Mouse (Mus musculus): ENCODE results near the gene Kiss1r.

Gene Kiss1r

DNA sequence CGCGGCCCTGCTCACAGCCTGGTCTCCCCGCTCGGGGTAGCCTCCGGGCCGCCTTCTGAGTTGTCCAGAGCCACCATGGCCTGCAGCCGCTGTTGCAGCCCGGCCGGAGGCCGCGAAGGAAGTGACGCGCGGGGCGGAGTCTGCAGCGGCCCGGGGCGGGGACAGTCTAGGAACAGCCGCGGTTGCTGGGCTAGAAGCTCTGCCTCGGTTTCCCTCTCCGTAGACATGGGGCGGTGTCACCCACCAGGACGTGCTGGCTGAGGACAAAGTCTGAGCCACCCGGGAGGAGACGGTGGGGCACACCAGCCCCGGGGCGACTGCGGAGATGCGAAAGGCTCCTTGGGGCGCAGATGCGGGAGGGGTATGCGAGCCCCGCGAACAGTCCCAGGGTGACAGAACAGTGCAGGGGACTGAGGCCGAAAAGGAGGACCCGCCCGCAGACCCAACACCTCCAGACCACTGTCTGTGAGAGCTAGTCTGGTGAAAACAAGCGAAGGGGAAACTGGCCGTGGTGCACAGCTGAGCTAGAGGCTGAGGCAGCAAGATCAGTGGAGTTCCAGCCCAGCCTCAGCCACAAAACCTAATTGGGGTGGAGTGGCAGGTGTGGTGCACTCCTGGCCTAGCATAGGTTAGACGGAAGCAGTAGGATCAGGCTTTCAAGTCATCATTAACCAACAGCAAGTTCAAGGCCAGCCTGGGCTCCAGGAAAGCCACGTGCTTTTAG, at the start of gene Kiss1r:
TSS of gene Kiss1r (plus strand) at position 164 of the 724 bp plus-strand sequence.
- CTCF ChIA-PET = interaction anchor here in 3 of 4 experiments (0.5 to 1.6 kb wide), 10 partner anchors 9 to 433 kb away, joined by 3 to 4 read pairs (median 3); partner anchors contain the start of genes Arid3a (in 1 of the 3), Plppr3 (in 1 of the 3), Prtn3 (in 1 of the 3) and Wdr18 (in 1 of the 3)
- POLR2A ChIA-PET = interaction anchor here (0.5 to 4.0 kb wide), 24 partner anchors 9 to 720 kb away, joined by 3 to 30 read pairs (median 5); partner anchors contain the start of genes Med16 (in 4 of the 4) and Wdr18 (in 1 of the 4)

DNA sequence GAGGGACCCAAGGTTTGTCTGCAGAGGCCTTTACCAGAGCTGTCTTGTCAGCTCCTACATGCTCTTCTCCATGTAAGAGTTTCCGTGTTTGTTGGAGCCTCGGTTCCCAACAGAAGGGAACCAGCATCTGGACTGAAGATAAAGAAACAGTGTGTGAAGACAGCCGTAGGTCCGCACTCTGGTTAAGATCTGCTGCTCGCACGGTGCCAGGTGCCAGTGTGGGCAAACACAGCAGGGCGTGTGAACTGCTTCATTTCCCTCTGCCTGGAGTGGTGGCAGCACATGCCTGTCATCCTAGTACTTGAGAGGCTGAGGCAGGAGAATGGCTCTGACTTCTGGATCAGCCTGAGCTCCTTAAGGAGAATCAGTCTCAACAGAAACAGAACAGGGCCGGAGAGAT, 44.9 kb upstream of the Kiss1r start:
- ChIA-PET POLR2A (interaction anchor here in 3 of 4 experiments (0.6 to 5.9 kb wide), 13 partner anchors 8 to 52 kb away, joined by 3 to 63 read pairs (median 8); partner anchors contain the start of genes Ptbp1 (in 3 of the 3) and Med16 (in 1 of the 3)), CTCF (interaction anchor here in 3 of 4 experiments (0.6 to 1.4 kb wide), 8 partner anchors 10 to 295 kb away, joined by 3 to 9 read pairs (median 4); no protein-coding TSS in a partner anchor)

DNA sequence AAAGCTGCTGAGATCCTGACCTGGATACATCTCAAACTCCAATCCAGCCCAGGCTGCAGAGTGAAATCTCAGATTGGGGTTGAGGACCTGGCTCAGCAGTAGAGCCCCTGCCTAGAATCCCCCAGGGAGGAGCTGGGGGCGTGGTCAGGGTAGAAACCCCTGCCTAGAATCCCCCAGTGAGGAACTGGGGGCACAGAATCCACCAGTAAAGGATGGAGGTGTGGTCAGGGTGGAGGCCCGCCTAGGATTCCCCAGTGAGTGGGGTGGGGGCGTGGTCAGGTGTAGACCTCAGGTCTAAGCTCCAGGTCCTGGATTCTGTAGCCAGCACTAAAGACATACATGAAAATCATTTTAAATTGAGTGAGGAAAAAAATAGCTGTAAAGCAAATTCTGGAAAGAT, 43.9 kb upstream of the Kiss1r start:
- CTCF ChIA-PET = interaction anchor here (0.7 to 2.6 kb wide), 10 partner anchors 10 to 93 kb away, joined by 3 to 14 read pairs (median 4); no protein-coding TSS in a partner anchor

DNA sequence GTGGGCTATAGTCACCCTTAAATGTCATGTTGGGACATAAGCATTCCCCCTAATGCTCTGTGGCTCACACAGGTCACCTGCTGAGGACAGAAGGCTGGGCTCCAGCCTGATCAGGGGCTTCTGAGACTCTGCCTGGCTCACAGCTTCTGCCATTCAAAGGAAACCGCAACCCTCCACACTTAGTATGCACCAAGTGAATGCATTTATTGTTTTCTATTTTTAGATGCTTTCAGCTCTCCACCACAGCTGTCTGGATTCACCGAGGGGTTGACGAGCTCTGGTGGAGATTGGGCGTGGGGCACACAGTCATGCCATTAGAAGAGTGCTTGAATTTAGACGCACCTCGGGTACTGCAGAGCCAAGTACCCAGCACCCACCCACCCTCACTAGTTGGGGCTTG, 43.5 kb upstream of the Kiss1r start:
- ChIA-PET CTCF (interaction anchor here (0.6 to 2.6 kb wide), 14 partner anchors 10 to 1680 kb away, joined by 3 to 14 read pairs (median 4); no protein-coding TSS in a partner anchor), POLR2A (interaction anchor here (0.6 to 5.9 kb wide), 29 partner anchors 8 to 294 kb away, joined by 3 to 63 read pairs (median 8); partner anchors contain the start of genes Med16 (in 3 of the 4), Ptbp1 (in 3 of the 4) and Cfd (in 1 of the 4))

More for the DNA sequence above, 43.9 kb upstream of the Kiss1r start:
- POLR2A ChIA-PET = interaction anchor here (0.6 to 5.9 kb wide), 26 partner anchors 8 to 295 kb away, joined by 3 to 63 read pairs (median 6); partner anchors contain the start of genes Med16 (in 3 of the 4), Ptbp1 (in 3 of the 4) and Cfd (in 1 of the 4)

DNA sequence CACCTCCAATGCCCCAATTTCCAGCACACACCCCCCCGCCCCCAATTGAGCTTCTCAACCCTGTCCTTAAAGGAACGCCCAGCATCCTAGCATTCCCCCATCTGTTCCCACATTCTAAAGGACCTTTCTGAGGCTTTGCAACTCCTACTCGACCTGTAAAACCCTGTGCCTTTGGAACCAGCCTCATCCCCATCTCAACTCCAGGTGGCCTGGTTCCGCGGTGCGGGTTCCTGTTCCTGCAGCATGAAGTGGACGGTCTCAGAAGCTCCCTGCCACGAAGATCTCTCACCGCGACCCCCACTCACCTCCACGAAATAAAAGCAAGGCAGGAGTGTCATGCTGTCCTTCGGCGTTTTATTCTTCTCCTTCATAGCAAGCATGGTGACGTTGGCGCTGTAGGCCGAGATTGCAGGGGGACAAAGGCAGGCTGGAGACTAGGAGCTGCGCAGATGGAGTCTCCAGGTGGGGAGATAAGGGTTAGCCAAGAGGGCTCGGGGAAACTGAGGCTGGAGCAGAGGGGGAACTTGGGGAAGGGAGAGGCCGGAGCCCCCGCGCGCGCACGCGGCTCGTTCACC, 43.0 kb upstream of the Kiss1r start:
- POLR2A ChIA-PET = interaction anchor here (0.5 to 5.9 kb wide), 28 partner anchors 8 to 418 kb away, joined by 3 to 63 read pairs (median 5); partner anchors contain the start of genes Ptbp1 (in 3 of the 4), Med16 (in 2 of the 4), Cfd (in 1 of the 4) and Rps15 (in 1 of the 4)
- CTCF ChIA-PET = interaction anchor here (0.6 to 2.6 kb wide), 15 partner anchors 9 to 1680 kb away, joined by 3 to 14 read pairs (median 3); no protein-coding TSS in a partner anchor

DNA sequence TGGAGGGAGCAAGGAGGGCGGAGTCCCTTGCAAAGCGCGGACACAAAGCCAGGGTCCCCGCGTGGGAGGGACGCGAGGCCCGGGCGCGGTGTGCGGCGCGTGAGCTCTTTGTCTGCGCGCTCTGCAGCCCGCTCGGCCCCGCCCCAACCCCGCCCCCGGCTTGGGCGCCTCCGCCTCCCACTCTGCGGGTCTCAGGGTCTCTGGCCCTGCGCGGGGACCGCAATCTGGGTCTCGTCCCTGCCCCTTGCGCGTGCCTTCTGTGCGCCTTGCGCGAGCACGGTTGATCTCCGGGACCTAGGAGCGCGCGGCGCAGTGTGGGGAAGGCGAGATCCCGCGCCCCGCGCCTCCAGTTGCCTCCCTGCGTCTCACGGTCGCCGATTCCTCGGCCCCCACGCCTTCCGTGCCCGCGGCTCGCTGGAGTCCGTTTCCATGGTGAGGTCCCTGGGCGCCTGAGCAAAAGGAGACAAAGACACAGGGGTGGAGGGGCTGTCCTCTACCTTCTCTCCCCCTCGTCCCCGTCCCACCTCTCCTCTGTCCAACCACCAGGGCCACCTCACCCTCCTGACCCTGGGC, 42.4 kb upstream of the Kiss1r start, which contains the start of the genes Prtn3 and Plppr3:
TSS of gene Prtn3 (plus strand) at position 187 of the 573 bp plus-strand sequence.
TSS of gene Plppr3 (minus strand) at position 345 of the 573 bp plus-strand sequence.
- POLR2A ChIA-PET = interaction anchor here (0.5 to 5.9 kb wide), 22 partner anchors 7 to 418 kb away, joined by 3 to 63 read pairs (median 8); partner anchors contain the start of genes Ptbp1 (in 3 of the 4), Med16 (in 2 of the 4) and Rps15 (in 1 of the 4)
- CTCF ChIA-PET = interaction anchor here in 3 of 4 experiments (0.6 to 2.6 kb wide), 9 partner anchors 9 to 85 kb away, joined by 3 to 14 read pairs (median 3); no protein-coding TSS in a partner anchor

DNA sequence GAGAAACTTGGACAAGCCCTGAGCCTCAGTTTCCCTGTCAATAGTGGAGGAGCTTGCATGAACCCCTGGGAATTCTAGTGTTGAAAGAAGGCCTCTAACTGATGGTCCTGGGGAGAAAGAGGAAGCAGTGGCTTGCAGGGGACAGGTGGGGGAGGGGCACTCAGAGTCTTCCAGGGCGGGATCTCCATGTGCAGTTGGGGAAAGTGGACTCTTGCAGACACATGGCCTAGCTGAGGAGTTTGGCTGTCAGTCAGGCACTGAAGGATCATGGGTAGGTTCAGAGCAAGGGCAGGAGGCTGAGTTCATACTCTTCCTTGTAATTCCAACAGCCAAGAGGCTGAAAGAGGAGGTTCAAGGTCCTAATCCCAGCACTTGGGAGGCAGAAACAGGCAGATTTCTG, 39.6 kb upstream of the Kiss1r start:
- POLR2A ChIA-PET = interaction anchor here in 1 of 4 experiments (0.7 kb wide), 1 partner anchor 18 kb away, joined by 6 read pairs; no protein-coding TSS in a partner anchor
- CTCF ChIA-PET = interaction anchor here in 1 of 4 experiments (0.5 kb wide), 1 partner anchor 42 kb away, joined by 6 read pairs; no protein-coding TSS in a partner anchor

DNA sequence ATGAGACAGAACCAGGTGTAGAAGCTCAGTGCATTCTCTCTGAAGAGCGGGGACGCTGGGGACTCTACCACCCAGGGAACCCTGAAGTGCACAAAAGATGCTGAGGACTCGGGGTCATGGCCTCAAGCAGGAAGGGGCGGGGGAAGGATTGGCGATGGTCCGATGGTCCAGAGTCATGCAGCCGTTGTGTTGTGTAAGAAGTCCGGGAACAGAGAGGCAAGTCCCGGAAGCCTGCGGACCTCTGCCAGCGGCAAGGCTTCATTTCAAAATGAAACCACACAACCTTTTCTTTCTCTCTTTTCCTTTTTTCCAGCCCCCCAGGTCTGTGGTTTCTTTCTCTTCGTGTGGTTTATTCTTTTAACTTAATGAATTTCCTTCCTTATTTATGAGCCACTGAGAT, 39.0 kb upstream of the Kiss1r start:
- CTCF ChIA-PET = interaction anchor here in 1 of 4 experiments (0.5 to 0.8 kb wide), 2 partner anchors 43 to 66 kb away, joined by 3 to 6 read pairs; no protein-coding TSS in a partner anchor
- POLR2A ChIA-PET = interaction anchor here in 1 of 4 experiments (0.7 kb wide), 1 partner anchor 19 kb away, joined by 6 read pairs; no protein-coding TSS in a partner anchor

DNA sequence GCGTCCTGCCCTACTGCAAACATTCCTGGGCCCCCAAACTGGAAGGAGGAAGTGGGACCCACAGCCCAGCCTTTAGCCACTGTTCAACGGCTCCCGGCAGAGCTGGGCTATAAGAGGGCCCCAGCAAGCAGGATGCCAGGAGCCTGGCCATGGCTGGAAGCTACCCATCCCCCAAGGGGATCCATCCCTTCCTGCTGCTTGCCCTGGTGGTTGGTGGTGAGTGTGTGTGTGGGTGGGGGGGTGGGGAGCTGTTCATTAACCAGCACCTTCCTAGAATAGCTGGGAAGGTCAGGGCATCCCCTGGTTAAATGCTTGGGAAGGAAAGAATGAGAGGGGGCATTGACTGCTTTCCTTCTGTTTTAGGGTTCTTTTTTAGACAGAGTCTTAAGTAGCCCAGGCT, 37.2 kb upstream of the Kiss1r start:
- ChIA-PET CTCF (interaction anchor here in 2 of 4 experiments (0.6 to 2.1 kb wide), 4 partner anchors 8 to 80 kb away, joined by 3 to 7 read pairs (median 4); partner anchors contain the start of gene Wdr18 (in 1 of the 2)), POLR2A (interaction anchor here (0.5 to 5.6 kb wide), 10 partner anchors 14 to 289 kb away, joined by 3 to 70 read pairs (median 4); partner anchors contain the start of gene Ptbp1 (in 1 of the 4))

DNA sequence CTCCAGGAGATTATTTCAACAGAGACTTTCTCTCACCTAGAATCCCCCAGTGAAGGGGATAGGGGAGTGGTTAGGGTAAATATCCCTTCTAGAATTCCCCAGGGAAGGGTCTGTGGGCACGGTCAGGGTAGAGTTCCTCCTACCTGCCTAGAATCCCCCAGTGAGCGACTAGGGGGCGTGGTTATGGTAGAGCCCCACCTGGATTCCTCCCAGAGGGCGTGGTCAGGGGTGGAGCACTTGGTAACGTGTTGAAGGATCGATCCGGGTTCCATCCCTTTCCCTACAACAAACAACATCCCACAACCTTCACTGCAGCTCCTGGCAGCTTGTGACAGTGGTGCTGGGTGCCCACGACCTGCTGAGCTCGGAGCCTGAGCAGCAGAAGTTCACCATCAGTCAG, 36.0 kb upstream of the Kiss1r start:
- POLR2A ChIA-PET = interaction anchor here (0.6 to 5.6 kb wide), 19 partner anchors 9 to 284 kb away, joined by 3 to 70 read pairs (median 4); partner anchors contain the start of genes Arid3a (in 1 of the 4), Cirbp (in 1 of the 4), Med16 (in 1 of the 4) and Ptbp1 (in 1 of the 4)
- CTCF ChIA-PET = interaction anchor here (0.5 to 3.1 kb wide), 8 partner anchors 12 to 687 kb away, joined by 3 to 16 read pairs (median 4); partner anchors contain the start of gene Cnn2 (in 1 of the 4)

DNA sequence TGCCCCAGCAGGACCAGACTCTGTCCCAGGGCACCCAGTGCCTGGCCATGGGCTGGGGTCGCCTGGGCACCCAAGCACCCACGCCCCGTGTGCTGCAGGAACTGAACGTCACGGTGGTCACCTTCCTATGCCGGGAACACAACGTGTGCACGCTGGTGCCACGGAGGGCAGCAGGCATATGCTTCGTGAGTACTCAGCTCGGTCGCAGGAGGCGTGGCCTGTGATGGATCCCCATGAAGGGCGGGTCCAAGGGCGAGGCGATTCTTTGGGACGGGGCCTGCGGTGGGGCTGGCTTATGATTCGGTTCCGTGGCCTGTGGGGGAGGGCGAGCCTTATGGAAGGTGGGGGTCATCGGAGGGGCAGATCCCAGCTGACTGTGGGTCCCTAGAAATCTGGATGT, 34.8 kb upstream of the Kiss1r start:
- CTCF ChIA-PET = interaction anchor here in 3 of 4 experiments (0.5 to 3.1 kb wide), 17 partner anchors 8 to 821 kb away, joined by 3 to 27 read pairs (median 4); partner anchors contain the start of genes Arid3a (in 2 of the 3), Med16 (in 1 of the 3), Plppr3 (in 1 of the 3) and Prtn3 (in 1 of the 3)
- POLR2A ChIA-PET = interaction anchor here in 3 of 4 experiments (0.5 to 5.6 kb wide), 19 partner anchors 8 to 380 kb away, joined by 3 to 70 read pairs (median 4); partner anchors contain the start of genes Ptbp1 (in 2 of the 3), Arid3a (in 1 of the 3), C2cd4c (in 1 of the 3) and Dazap1 (in 1 of the 3)

DNA sequence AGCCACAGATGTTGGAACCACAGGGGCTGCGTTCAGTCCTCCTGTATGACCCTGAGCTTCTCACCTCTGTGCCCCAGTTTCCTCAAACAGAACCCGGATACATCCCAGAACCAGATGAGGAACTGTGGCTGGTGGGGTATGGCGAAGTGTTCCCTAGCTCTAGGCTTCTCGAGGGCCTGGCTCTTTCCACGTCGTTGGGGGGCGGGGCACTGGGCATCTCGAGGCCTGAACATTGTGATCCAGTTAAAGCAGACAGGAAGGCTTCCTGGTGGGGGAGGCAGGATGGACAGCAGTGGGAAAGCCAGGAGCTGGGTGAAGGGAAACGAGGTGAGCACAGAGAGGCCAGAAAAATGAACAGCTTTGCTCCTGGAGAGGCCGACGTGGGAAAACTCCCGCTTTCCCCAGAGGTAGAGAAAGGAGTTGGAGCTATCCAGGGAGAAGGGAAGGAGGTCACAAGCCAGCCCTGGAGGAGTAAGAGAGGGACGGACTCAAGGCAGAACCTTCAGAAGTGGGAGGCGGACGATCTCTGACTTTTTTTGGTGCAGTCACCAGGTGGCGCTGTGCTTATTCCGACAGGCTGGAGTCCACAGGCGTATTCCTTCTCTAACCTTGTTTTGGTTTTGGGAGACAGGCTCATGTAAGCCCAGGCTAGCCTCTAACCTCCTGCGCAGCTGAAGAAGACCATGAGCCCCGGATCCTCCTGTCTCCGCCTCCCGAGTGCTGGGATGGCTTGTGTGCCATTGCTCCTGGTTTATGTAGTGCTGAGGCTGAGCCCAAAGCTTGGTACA, 33.3 kb upstream of the Kiss1r start:
- CTCF ChIA-PET = interaction anchor here (0.5 to 3.1 kb wide), 53 partner anchors 9 to 1591 kb away, joined by 3 to 27 read pairs (median 3); partner anchors contain the start of genes Arid3a (in 2 of the 4), Plppr3 (in 2 of the 4), Prtn3 (in 2 of the 4) and Wdr18 (in 2 of the 4)

DNA sequence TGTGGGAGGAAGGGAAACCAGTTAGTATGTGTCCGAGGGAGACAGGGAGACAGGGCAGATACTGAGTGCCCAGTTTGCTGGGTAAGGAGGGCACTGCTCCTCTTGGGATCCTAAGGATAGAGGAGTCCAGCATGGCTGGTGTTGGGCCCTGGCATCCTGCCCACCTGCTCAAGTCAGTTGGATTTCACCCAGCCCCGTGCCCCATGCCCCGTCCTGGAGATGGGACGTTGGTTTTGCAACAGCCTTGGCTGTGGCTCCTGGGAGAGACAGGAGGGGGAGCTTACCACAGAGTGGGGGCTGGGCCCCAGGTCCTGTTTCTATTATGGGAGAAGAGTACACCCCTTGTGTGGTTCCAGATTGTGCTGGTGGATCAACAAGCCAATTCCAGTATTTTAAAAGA, 32.3 kb upstream of the Kiss1r start:
- ChIA-PET POLR2A (interaction anchor here in 2 of 4 experiments (0.6 to 5.6 kb wide), 8 partner anchors 11 to 283 kb away, joined by 3 to 70 read pairs (median 4); partner anchors contain the start of genes Plppr3 (in 1 of the 2), Prtn3 (in 1 of the 2), Ptbp1 (in 1 of the 2) and Tmem259 (in 1 of the 2)), CTCF (interaction anchor here (0.6 to 3.0 kb wide), 25 partner anchors 8 to 280 kb away, joined by 3 to 27 read pairs (median 5); partner anchors contain the start of genes Plppr3 (in 2 of the 4), Prtn3 (in 2 of the 4), Arid3a (in 1 of the 4) and Fgf22 (in 1 of the 4))

More for the DNA sequence above, 33.3 kb upstream of the Kiss1r start:
- POLR2A ChIA-PET = interaction anchor here in 3 of 4 experiments (0.5 to 5.6 kb wide), 21 partner anchors 10 to 290 kb away, joined by 3 to 70 read pairs (median 4); partner anchors contain the start of genes Ptbp1 (in 2 of the 3), Arid3a (in 1 of the 3), Kiss1r (in 1 of the 3) and Plppr3 (in 1 of the 3)

DNA sequence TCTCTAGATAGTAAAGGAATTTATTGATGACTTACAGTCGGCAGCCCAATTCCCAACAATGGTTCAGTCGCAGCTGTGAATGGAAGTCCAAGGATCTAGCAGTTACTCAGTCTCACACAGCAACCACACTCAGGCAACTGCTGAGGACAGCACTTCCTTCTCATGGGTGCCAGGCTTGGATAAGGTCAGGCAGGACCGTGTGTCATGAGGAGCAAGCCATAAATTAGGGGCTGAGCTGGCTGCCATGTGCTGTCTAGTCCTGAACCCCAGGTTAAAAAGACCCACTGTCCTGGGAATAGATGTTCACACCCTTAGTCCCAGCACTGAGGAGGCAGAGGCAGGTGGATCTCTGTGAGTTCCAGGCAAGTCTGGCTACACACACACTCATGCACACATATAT, 31.8 kb upstream of the Kiss1r start:
- ChIA-PET CTCF (interaction anchor here in 2 of 4 experiments (1.0 to 3.0 kb wide), 5 partner anchors 11 to 130 kb away, joined by 3 to 14 read pairs (median 9); partner anchors contain the start of genes Fgf22 (in 1 of the 2), Med16 (in 1 of the 2), Plppr3 (in 1 of the 2) and Prtn3 (in 1 of the 2)), POLR2A (interaction anchor here in 1 of 4 experiments (0.6 to 2.2 kb wide), 6 partner anchors 12 to 1403 kb away, joined by 3 to 13 read pairs (median 4); partner anchors contain the start of genes Plppr3, Prtn3 and Tmem259)

DNA sequence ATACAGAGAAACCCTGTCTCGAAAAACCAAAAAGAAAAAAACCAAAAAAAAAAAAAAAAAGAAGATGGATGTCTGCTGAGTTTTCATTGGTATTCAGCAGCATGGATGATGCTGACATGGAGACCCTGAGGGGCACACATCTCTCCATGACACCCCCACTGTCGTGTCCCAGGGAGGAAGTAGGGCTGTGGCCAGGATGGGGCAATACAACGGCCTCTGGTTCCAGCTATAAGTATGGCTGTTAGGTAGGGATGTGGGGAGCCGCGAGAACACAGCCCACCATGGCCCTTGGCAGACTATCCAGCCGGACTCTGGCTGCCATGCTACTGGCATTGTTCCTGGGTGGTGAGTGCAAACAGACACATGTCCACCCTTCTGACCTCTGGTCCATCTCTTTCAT, 30.7 kb upstream of the Kiss1r start, which contains the start of gene Elane:
TSS of gene Elane (plus strand) at position 194 of the 400 bp plus-strand sequence.
- ChIA-PET POLR2A (interaction anchor here in 2 of 4 experiments (0.7 to 1.0 kb wide), 2 partner anchors 21 to 46 kb away, joined by 3 to 4 read pairs; no protein-coding TSS in a partner anchor), CTCF (interaction anchor here in 1 of 4 experiments (0.6 kb wide), 1 partner anchor 106 kb away, joined by 3 read pairs; no protein-coding TSS in a partner anchor)
